Mouse (Mus musculus) mouse trophoblast stem cell (cell line): Measurements from ENCODE around the gene Ubl7.

Experiments used
- in situ Hi-C, 2 experiments: fragments of 300-500 bp; cut with MseI, MboI; formaldehyde crosslinking; loops; 2 replicates in 1 of 2; 3 replicates in 1 of 2; pipeline ENCODE4 v1.15.1; 2025

Ubl7 gene

GRCm38 (mm10) chr9:57965281-57966185, 54.8 kb downstream of the Ubl7 start:
- in situ Hi-C loops = no loop called here

GRCm38 (mm10) chr9:57967237-57967960, 56.6 kb downstream of the Ubl7 start:
- in situ Hi-C loops = no loop called here

- in situ Hi-C loops = no loop called here
Observed at GRCm38 (mm10) chr9:57968166-57968771, 57.5 kb downstream of the Ubl7 start.

- in situ Hi-C loops = no loop called here
Observed at GRCm38 (mm10) chr9:57968783-57969542, 58.2 kb downstream of the Ubl7 start.

- in situ Hi-C loops = no loop called here
Observed at GRCm38 (mm10) chr9:57969736-57970495, 59.1 kb downstream of the Ubl7 start.

- in situ Hi-C loops = no loop called here
Observed at GRCm38 (mm10) chr9:57971413-57971812, 60.6 kb downstream of the Ubl7 start.

GRCm38 (mm10) chr9:57972141-57972591, 61.4 kb downstream of the Ubl7 start:
- in situ Hi-C loops = no loop called here

- in situ Hi-C loops = no loop called here
Observed at GRCm38 (mm10) chr9:57972776-57973439, 62.1 kb downstream of the Ubl7 start.

GRCm38 (mm10) chr9:57973440-57974066, 62.8 kb downstream of the Ubl7 start:
- in situ Hi-C loops = no loop called here

- in situ Hi-C loops = no loop called here
Observed at GRCm38 (mm10) chr9:57974221-57974620, 63.4 kb downstream of the Ubl7 start.

GRCm38 (mm10) chr9:57975200-57975821, 64.5 kb downstream of the Ubl7 start:
- in situ Hi-C loops = no loop called here

GRCm38 (mm10) chr9:57978025-57978424, 67.2 kb downstream of the Ubl7 start:
- in situ Hi-C loops = no loop called here

- in situ Hi-C loops = no loop called here
Observed at GRCm38 (mm10) chr9:57978858-57979257, 68.1 kb downstream of the Ubl7 start.
